Mouse (Mus musculus): ENCODE measurements at regions not wholly inside any gene's neighbourhood (a gene's known extent, or its start where the extent isn't known, plus 50 kb on each side); places are given as distances from the start of the nearest gene placed in this dataset.

DNA sequence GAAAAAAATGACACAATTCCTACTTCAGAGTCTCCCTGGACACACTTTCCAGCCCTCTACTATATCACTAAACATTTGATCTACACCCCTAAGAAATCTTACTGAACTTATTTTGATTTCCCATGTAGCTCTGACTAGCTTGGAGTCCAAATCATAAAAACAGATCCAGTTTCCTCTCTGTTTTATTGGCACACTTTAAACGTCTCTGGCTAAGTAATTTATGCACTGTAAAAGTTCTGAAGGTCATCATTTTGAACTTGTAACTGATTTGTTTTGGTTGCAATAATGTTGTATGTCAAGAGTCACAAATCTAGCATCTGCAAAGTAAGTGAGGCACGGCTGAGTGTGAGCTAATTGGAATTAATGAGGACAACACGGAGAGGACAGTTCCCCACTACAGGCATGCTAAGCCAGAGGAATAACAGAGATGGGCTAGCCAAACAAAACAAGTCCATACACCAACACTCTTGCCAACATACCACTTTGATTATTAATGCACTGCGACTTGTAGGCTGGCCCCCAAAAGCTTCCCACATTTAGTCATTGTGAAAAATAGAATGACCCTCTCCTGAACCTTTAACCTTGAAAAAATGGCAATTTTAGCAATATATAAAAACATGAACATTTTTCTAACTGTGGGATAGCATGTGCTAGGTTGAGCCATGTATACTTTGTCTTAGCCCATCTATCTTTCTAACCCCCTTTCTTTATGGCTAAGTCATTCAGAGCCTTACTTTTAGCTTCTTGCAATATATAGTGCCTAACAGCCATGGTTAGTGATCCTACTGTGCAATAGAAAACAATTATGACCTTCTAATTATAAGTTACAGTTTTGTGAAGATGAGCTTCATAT, 399.3 kb upstream of the Mpdz start:
- no peak for DNase-seq (ENCODE audit: low spot score)

DNA sequence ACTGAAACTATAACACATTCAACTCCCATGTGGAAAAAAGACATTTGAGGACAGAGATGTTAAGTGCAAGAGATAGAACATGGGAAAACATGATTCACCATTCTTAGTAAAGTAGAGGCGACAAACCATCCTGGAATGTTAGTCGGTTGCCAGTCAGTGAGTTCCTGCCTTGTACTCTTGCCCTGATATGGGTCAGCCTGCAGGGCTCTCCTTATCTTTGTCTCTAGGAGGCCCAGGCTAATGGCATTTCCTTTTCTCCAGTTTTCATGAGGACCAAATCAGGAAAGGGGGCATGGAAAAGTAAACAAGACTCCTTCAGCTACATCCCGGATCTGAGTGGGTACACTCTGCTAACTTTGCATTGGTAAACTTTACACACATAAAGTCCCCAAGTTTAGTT, 387.4 kb upstream of the Mpdz start:
- DNase-seq (ENCODE audit: low spot score) = no peak

DNA sequence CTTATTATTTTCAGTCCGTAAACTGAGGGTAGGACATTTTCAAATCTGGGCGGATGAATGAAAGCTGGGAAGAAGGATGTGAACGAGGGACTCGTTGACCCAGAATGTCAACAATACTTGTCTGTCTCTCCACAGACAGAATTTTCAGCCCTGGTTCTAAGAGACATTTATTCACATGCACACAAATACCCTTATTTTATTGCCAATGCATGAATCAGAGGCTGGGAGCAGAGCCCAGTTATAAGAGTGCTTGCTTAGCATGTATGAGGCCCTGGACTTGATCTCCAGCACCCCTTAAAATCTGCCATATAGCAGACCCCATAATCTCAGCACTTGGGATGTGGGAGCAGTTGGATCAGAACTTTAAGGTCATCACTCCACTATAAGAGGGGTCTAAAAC, 384.8 kb upstream of the Mpdz start:
- DNase-seq (ENCODE audit: low spot score) = no peak

DNA sequence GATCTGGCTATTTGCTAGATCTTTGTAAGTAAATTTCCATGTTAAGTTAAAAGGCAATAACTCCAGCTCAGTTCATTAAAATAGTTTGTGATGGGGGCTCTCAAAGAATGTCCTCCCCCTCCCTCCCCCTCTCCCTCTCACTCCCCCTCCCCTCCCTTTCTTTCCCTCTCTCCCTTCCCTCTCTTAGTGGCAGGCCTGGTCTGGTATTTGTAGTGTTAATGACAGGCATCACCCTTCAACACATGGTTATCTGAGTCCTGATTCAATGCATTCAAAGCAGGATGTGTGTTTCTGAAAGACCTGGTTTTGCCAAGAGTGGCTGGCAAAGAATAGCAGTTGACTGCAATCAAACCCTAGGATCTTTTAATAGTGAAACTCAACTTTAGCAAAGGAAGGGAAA, 383.4 kb upstream of the Mpdz start:
- no peak for DNase-seq (ENCODE audit: low spot score)

DNA sequence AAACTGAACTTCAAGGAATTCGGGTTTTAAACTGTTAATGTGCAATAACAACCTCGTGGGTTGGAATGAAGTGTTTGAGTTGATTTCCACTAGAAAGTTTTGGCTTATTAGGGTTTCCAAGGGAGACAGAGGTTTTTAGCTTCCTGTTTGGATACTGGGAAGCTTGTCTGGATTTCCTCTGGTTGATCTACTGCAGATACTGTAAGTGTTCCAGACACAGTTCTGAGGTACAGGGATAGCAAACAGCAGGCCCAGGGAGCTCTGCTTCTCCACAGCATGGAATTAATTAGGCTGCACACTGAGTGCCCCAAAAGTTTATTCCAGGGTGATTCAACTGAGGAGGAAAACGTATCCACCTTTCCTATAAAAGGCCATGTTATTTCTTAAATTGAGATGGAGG, 381.0 kb upstream of the Mpdz start:
- no peak for DNase-seq (ENCODE audit: low spot score)

DNA sequence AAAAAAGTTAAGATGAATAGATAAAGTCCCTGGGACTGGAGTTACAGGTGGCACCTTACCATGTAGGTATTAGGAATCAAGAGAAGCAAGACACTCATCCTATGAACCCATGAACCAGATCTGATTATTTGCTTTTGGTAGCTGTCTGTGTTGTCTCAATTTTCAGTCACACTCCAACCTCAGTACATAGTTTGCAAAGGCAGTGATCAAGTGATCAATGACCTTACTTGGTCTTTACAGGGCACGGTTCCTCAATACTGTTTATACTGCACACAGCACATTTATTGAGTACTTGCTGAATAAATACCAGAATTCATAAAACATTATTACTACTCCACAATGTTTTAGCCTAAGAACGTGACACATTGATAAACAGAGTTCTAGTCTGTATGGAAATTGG, 346.7 kb upstream of the Mpdz start:
- no peak for DNase-seq (ENCODE audit: low spot score)

DNA sequence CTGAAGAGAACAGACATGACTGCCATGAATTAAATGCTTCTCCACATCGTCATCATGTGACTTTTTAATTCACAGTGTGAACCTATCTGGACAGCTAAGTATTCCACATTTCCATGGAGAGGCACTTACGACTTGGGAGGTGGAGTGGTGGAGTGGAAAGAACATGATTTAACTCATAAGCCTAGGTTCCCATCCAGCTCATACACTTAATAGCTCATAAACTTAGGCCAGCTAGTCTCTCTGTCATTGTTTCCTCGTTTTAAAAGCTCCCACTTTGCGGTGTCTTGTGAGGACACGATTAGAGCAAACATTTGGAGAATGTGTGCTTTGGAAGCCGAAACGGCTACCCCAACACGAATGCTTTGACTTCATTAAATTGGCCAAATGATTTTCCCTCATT, 346.0 kb upstream of the Mpdz start:
- DNase-seq (ENCODE audit: low spot score) = no peak

DNA sequence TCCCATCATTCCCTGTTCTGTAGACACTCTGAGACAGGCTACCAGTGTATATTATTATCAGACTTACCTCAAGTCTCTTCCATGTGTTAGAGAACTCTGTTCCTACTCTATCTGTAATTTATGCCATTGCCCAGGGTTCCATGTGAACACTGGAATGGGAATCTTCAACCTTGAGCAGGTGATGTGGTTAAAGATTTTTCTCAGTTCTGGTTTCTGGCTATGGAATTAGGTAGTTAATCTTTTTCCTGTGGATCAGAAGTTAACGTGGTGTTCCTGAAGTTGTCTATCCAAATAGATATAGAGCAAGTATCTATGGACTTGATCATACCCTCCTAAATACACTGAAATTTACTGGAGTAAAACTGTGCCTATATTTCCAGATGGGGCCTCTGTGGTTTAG, 339.4 kb upstream of the Mpdz start:
- no peak for DNase-seq (ENCODE audit: low spot score)

DNA sequence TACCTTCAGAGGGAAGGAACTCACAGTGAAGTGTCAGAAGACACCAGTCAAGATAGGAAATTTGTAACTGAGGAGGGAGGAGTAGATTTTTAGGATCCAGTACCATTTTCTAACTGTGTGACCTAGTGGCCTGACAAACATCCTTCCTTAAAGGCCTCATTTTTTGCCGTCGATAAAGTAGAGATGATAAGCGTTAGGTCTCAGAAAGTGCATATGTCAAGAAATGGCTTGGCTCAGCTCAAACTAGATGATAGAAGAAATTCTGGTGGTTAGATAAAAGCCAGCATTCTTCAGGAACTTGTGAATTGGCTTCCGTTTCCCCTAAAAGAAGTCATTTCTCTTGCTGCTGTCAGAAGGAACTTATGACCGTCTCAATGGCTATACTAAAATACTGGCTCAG, 324.1 kb upstream of the Mpdz start:
- DNase-seq (ENCODE audit: low spot score) = no peak

DNA sequence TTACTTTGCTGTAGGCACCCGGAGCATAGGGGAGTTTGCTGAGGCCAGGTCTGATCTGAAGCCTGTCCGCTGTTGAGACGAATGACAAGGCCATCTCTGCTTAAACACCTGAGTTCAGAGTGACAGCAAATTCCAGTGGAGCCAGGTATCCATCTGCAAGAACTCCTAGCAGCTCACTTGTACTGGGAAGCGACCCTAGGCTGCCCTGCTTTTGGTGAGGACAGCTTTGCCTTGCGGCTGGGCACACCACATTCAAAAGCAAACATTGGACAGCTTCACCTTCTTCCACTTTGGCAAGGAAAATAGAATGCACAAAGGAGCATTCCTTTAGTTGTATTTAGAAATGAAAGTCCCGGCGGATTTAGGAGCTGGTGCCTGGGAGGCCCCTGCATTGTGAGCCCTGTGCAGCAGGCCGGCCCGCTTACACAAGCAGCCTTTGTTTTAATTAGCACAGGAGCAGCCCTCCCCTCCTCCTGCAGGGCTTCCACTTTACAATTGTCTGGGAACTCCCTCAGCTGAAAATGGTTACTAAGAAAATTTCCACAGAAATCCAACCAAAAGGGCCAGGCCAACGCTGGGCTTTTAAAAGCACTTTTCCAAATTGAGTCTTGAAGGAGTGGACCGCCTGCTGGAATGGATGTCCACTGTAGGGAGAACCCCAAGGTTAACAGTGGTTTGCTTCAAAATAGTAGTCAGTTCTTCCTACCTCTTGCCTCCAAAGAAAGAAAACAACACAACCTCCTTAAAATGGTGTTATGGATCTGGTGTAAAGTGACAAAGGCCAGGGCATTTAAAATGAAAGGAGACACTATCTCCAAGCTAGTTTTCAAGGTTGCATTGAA, 321.6 kb upstream of the Mpdz start:
- DNase-seq (ENCODE audit: low spot score) = peak; percentile 11

DNA sequence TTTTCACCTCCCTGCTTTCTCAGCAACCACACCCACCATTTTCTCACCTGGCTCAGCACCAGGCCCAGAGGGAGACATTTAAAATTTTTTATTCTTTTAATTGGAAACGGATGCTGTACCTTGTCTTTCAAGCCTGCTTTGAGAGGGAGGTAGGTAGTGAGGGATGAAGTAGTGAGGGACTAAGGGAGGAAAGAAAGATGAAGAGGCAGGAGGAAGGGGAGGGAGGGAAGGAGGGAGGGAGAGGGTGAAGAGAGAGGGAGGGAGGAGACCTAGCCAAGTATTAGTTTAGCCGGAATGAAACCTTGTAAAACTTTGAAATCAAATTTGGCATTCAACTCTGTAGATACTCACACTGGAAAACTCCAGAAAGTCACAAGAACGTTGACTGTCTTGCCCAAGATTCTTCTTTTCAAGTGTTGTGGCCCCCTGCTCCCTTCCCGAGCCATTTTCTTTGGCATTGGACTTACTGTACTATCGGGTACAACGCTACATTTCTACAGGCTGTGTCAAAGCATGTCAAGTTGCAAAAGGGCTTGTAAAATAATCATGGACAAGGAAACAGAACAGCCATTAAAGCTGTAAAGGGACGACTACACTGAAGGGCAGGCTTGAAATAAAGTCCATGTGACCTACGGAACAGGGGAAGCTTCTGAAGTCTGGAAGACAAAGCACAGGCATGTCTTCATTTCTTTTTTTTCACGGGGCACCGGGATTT, 320.9 kb upstream of the Mpdz start:
- DNase-seq (ENCODE audit: low spot score) = no peak

DNA sequence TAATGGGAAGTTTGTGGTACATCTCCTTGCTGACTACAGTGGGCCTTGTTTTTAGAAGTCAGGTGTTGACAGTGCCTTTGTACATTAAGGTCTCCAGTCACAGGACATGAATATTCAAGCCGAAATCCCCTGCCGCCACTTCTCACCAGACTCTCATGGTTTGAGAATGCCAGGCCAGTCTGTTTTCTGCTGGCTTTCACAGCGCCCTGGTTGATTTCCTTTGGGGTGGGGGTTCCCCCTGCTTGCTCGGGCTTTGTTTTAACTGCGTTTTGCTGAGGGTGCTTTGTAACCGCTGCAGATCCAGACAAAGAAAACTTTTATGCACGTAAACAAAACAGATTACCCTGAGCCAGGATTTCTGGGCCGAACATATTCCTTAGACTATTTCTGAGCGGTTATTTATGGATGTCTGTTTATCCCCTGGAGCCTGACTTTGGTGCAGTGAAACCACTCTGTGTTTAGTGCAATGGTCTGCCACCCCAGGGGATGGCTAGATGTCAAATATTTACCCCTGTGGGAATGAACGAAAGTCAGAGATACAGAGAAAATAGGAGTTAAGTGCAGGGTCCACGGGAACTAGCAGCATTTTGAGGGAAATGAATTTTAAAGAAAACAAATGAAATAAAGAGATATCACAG, 320.1 kb upstream of the Mpdz start:
- DNase-seq (ENCODE audit: low spot score) = no peak

DNA sequence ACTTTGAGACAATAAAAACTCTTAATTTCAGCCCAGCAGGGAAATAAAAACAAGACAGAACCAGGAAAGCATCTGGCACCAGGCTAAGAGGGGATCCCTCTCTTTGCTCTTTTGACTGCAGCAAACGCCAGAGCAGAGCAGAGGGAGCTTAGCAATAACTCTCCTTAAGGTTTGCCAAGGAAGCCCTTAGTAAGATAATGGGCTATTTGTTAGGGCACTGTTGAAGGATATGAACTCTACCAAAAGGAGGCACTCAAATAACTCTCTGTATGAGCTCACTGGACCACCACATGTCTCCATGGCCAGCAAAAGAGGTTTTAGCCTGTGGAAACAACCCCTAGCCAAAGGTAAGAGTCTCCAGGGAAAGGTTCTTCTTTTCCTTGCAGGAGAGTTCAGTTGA, 315.3 kb upstream of the Mpdz start:
- no peak for DNase-seq (ENCODE audit: low spot score)

DNA sequence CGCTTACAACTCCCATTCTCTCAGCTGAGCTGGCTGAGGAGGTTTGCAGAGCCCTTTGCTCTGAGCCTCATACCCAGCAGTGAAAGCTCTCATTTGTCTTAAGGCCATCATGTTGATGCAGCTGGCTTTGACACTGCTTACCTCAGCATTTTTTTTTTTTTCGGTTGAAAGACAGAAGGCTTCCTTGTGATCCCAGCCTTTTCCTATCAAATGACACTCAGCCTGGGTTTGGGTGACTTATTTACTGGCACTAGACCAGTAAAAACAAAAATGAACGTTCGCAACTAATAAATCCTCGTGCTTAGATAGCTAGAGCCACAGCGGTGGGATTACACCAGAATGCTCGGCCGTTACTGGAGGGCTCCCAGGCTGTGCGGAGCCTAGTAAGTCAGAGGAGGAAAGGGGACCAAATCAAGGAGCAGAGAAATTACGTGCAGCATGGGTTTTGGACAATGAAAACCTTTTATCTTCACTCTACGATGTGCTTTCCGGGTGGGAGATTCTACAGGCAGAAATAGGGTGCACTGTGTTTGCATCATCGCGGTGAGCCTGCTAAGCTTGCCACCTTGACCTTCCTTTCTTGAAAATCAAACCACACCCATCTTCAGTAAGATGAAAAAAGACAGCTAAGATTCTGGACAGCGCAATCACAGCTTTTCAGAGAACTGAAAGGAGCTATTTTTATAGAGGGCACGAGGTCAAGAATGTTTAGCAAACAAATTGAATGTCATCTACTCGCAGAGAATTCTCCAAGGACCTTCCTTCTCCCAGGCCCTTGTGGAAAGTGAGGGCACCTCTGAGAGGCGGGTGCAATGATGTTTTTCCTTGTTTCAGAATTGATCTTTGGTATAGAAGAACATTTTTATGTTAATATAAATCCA, 302.3 kb upstream of the Mpdz start:
- no peak for DNase-seq (ENCODE audit: low spot score)

DNA sequence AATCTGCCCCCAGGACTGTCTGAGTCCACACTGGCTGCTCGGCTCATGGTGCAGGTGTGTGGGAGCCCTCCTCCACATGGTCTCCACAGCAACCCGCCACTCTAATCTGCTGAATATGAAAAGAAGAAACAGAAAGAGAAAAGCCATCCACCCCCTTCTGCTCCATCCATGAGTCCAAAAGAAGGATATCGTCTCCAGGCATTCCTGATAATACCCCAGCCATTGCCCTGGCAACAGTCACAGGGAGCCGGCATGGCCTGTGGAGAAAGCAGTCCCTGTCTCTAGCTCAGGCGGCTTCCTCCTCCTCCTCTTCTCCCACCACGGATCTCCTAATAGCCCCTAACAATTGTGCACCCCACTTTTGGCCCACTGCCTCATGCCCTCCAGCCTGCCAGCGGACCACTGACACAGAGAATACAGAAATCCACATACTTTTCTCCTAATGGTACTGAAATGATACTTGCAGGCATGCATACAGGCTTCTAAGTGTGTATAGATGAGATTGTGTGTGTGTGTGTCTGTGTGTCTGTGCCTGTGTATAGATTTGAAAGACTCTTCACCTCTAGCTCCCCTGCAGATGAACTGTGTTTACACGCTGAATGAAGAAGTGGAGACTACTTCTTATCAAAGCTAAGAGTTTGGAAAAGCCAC, 301.5 kb upstream of the Mpdz start:
- DNase-seq (ENCODE audit: low spot score) = no peak

DNA sequence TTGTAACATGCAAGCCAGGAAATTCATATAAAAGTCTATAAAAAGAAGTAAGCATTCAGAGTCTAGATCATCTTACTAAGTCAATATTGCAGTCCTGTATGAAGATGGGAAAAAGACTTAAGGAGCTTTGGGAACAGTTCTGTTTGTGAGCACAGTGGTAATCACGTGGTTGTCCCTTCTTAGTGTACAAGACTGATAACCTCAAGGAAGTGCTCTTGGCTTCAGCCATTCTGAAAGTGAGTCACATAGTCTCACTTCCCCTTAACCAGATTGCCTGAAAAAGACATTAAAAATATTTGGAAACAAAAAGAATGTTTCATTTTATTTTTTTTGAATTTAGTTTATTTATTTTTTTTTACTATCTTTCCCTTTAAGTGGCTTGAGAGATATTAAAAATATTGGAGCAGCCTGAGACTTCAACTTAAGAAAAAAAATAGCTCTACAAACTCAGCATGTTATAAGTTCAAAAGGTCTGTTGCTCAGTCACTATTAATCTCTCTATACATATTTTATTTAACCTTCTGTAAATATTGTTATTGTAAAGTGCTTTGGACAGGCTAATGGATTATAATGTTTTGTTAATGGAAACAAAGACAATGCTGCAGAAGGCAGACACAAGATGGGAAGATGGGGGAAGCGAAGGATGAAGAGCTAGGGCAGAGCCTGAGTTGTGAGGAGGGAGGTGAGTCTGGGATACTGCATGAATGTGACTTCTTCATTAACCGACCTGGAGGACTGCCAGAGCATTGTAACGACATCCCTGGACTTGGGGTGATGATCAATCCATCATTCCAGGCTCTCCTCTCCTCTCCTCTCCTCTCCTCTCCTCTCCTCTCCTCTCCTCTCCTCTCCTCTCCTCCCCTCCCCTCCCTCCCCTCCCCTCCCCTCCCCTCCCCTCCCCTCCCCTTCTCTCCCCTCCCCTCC, 300.2 kb upstream of the Mpdz start:
- no peak for DNase-seq (ENCODE audit: low spot score)

DNA sequence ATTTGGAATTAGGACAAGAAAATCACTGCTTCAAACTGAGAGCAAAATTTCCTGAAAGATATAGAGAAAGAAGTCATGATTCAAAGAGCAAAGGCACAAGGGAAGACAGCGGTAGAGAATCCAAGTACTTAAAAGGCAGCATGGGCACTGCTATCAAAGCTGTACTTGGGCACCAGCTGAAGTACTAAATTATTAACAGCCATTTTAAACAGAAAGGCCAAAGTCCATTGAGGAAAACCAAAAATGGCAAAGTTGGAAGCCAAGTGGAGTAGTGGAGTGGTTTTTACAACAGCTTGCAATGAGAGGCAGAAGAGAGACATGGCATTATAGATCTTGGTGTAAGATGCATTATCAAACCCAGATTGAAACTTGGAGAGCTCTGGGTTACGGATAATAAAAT, 291.8 kb upstream of the Mpdz start:
- no peak for DNase-seq (ENCODE audit: low spot score)

DNA sequence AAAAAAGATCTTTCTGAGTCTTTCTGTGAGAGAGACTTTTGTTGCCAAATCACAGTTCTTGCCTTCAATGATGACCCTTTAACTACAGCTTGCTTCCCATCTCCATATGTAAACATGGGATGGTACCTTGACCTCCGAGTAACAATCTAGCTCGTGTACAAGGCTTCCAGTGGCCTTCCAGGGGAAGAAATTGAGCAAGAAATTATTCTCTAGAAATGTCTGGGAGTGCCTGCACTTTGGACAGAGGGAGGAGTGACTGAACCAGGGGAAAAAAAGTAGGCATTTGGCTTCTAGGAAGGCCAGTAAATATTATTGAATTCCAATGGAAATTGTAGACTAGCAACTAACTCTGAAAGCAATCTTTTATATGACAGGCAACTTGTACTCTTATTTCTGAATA, 287.8 kb upstream of the Mpdz start:
- DNase-seq (ENCODE audit: low spot score) = no peak

DNA sequence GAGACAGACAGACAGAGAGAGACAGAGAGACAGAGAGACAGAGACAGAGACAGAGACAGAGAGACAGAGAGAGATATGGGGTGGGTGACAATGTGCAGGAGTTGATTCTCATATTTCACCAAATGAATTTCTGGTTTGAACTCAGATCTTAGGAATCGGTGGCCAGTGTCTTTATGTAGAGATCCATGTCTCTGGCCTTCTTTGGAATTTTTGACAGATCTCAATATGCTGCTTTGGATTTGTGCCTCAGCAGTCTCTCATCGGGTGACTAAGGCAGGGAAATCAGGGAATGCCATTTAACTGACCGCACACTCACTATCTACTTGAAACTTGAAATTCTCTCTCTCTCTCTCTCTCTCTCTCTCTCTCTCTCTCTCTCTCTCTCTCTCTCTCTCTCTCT, 286.3 kb upstream of the Mpdz start:
- no peak for DNase-seq (ENCODE audit: low spot score)

Data from ovary, postnatal 36 days (tissue).